Mouse (Mus musculus) heart, adult 9 months (tissue): ENCODE data around the gene Ell.
"Not testable (repeated sequence)": the region's sequence is repeated elsewhere in the genome, so short reads cannot be mapped to it uniquely, and the experiment has no call there.

Experiments
- DNase-seq, 2 experiments: peaks; one replicate each; pipeline ENCODE4 v3.0.0; 2022; ENCODE audit warnings: low spot score in 2 of 2

Gene Ell

GRCm38 (mm10) chr8:70506328-70507026, 32.8 kb upstream of the Ell start, which contains the start of gene Rex1bd:
Rex1bd (minus strand) TSS chr8:70506752.
- DNase-seq, result peak; percentile 92

- DNase-seq, result no peak
Observed at GRCm38 (mm10) chr8:70507027-70507393, 32.2 kb upstream of the Ell start.

GRCm38 (mm10) chr8:70509281-70509952, 29.8 kb upstream of the Ell start:
- no peak for DNase-seq

GRCm38 (mm10) chr8:70510228-70510915, 28.9 kb upstream of the Ell start, which contains the start of gene Uba52:
Uba52 (minus strand) TSS chr8:70510801.
- peak; percentile 96 to 97 for DNase-seq

- not testable (repeated sequence) for DNase-seq
Observed at GRCm38 (mm10) chr8:70511174-70511573, 28.1 kb upstream of the Ell start.

- DNase-seq, result no peak
Observed at GRCm38 (mm10) chr8:70511770-70512169, 27.5 kb upstream of the Ell start.

- no peak for DNase-seq
Observed at GRCm38 (mm10) chr8:70512253-70512903, 26.9 kb upstream of the Ell start.

- no peak for DNase-seq
Observed at GRCm38 (mm10) chr8:70513441-70513840, 25.8 kb upstream of the Ell start.

GRCm38 (mm10) chr8:70517940-70518643, 21.2 kb upstream of the Ell start:
- DNase-seq, result no peak

GRCm38 (mm10) chr8:70519043-70519442, 20.2 kb upstream of the Ell start:
- DNase-seq, result no peak

- no peak for DNase-seq
Observed at GRCm38 (mm10) chr8:70519606-70520005, 19.7 kb upstream of the Ell start.

- peak; percentile 96 to 97 for DNase-seq
Observed at GRCm38 (mm10) chr8:70522592-70523403, 16.5 kb upstream of the Ell start.

GRCm38 (mm10) chr8:70527111-70527511, 12.1 kb upstream of the Ell start:
- no peak for DNase-seq

GRCm38 (mm10) chr8:70527512-70528181, 11.6 kb upstream of the Ell start, which contains the start of the genes Fkbp8 and Kxd1:
Fkbp8 (plus strand) TSS chr8:70527724.
Kxd1 (minus strand) TSS chr8:70527956.
- peak; percentile 96 to 98 for DNase-seq

GRCm38 (mm10) chr8:70528182-70528797, 11.0 kb upstream of the Ell start:
- DNase-seq, result no peak

- no peak for DNase-seq
Observed at GRCm38 (mm10) chr8:70529299-70529698, 10.0 kb upstream of the Ell start.

- DNase-seq, result no peak
Observed at GRCm38 (mm10) chr8:70529741-70530161, 9.5 kb upstream of the Ell start.

- DNase-seq, result no peak
Observed at GRCm38 (mm10) chr8:70530314-70530713, 8.9 kb upstream of the Ell start.

GRCm38 (mm10) chr8:70534281-70534680, 5.0 kb upstream of the Ell start:
- DNase-seq, result no peak
